Mouse (Mus musculus): ENCODE data around the gene Myo1e. TPM values are rescaled to one million over a fixed set of nuclear protein-coding genes. Genes with fewer than 3 reads are reported as not detected.
"Not testable (repeated sequence)": the region's sequence is repeated elsewhere in the genome, so short reads cannot be mapped to it uniquely, and the experiment has no call there.

The Myo1e gene
- polyA plus RNA-seq, 1 experiment from 2014 or later: 26.4 TPM

DNA sequence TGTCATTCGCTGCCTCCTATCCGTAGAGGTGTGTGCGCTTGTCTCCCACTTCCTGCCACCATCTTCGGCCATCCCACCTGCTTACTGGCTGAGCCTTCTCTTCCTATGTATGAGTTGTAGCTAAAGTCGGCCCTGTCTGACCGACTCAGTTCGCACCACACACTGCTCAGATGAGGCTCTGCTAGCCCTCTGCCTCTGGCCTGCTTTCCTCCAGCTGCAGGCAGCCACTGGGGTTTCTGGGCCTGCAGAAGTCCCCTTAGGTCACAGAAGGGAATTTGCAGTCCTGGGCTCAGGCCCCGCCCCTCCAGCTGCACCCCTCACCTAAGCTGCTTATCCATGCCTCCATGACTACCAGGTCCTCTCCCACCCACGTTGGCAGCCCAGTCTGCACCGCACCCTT lies 39.3 kb downstream of the Myo1e start:
- H3K27ac ChIP-seq (ENCODE audit: low read length): no peak overlapping the region
- peaks cover 35% of the 10 kb centered on the region for H3K4me1 ChIP-seq (ENCODE audit: insufficient read depth, low read length)
- WGBS: 73% methylated on average over 10 of the region's 10 CpGs

GRCm38 (mm10) chr9:70248046-70248445 lies 40.9 kb downstream of the Myo1e start:
- Histone ChIP-seq H3K27me3 (ENCODE audit: insufficient read depth, low read length) (no peaks in the 10 kb centered on the region), H3K27ac (ENCODE audit: low read length) (no peak overlapping the region), H3K9ac (replicated peaks; ENCODE audit: low read length) (no peak overlapping the region), H3K4me3 (ENCODE audit: low read length) (no peak overlapping the region), H3K4me2 (replicated peaks; ENCODE audit: low read depth, low read length) (no peak overlapping the region), H3K4me1 (ENCODE audit: insufficient read depth, low read length) (peaks cover 25% of the 10 kb centered on the region), H3K36me3 (ENCODE audit: insufficient read depth, low read length) (no peaks in the 10 kb centered on the region), H3K9me3 (ENCODE audit: low read length) (no peaks in the 10 kb centered on the region)
- 92% methylated on average over 6 of the region's 6 CpGs for WGBS
- no peak for ATAC-seq (ENCODE audit: low FRiP score, low TSS enrichment)

More for the DNA sequence above, 39.3 kb downstream of the Myo1e start:
- Histone ChIP-seq H3K36me3 (ENCODE audit: insufficient read depth, low read length) (no peaks in the 10 kb centered on the region), H3K4me2 (replicated peaks; ENCODE audit: low read depth, low read length) (no peak overlapping the region), H3K9me3 (ENCODE audit: low read length) (no peaks in the 10 kb centered on the region), H3K27me3 (ENCODE audit: insufficient read depth, low read length) (no peaks in the 10 kb centered on the region), H3K9ac (replicated peaks; ENCODE audit: low read length) (no peak overlapping the region), H3K4me3 (ENCODE audit: low read length) (no peak overlapping the region)
- ATAC-seq (ENCODE audit: low FRiP score, low TSS enrichment): no peak

GRCm38 (mm10) chr9:70248826-70249225 lies 41.7 kb downstream of the Myo1e start:
- no peaks in the 10 kb centered on the region for H3K9me3 ChIP-seq (ENCODE audit: low read length)
- no peak overlapping the region for H3K4me3 ChIP-seq (ENCODE audit: low read length)
- H3K36me3 ChIP-seq (ENCODE audit: insufficient read depth, low read length): no peaks in the 10 kb centered on the region
- WGBS: 78% methylated on average over 4 of the region's 4 CpGs
- H3K27me3 ChIP-seq (ENCODE audit: insufficient read depth, low read length): no peaks in the 10 kb centered on the region
- no peak overlapping the region for H3K4me2 ChIP-seq (replicated peaks; ENCODE audit: low read depth, low read length)
- H3K27ac ChIP-seq (ENCODE audit: low read length): no peak overlapping the region
- H3K9ac ChIP-seq (replicated peaks; ENCODE audit: low read length): no peak overlapping the region
- no peak; the same call in 1 of the 2 replicates for ATAC-seq (ENCODE audit: low FRiP score, low TSS enrichment)
- H3K4me1 ChIP-seq (ENCODE audit: insufficient read depth, low read length): peaks cover 20% of the 10 kb centered on the region

DNA sequence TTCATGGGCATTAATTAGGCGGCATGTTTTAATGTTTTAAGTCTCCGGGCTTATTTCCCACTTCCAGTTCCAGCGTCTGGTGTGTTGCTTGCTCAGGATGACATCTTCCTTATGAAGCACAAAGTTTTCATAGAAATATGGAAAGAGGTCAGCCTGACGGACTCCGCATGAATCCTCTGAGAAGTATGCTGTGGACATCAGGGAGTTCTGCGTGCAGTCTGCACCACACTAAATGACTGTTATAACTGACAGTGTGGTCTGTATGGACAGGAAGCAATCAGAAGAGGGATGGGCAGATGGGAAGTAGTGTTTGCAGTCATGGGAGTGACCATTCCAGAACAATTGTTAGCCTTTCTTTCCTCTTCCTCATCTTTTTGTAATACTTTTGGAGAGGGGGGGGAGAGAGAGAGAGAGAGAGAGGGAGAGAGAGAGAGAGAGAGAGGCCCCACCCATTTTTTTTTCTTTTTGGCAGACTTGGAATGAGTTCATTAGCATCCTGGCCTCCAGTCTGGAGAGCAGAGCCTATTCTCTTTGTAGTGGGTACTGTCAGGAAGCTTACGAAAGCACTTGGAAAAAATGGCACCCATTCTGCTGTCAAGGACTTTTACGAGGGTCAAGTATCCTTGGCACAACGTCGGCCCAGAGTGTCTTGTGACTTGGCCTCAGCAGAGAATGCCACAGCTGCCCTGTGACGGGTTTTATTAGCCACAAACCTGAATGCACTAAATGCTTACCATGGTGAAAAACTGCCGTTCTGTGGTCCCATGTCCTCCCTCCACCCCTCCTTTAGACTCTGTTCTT lies 42.9 kb downstream of the Myo1e start:
- Histone ChIP-seq H3K4me2 (replicated peaks; ENCODE audit: low read depth, low read length) (no peak overlapping the region), H3K4me3 (ENCODE audit: low read length) (no peak overlapping the region), H3K9me3 (ENCODE audit: low read length) (no peaks in the 10 kb centered on the region), H3K36me3 (ENCODE audit: insufficient read depth, low read length) (no peaks in the 10 kb centered on the region), H3K27ac (ENCODE audit: low read length) (no peak overlapping the region), H3K9ac (replicated peaks; ENCODE audit: low read length) (no peak overlapping the region), H3K27me3 (ENCODE audit: insufficient read depth, low read length) (no peaks in the 10 kb centered on the region), H3K4me1 (ENCODE audit: insufficient read depth, low read length) (peaks cover 20% of the 10 kb centered on the region)
- 40% methylated on average over 12 of the region's 12 CpGs for WGBS
- no peak for ATAC-seq (ENCODE audit: low FRiP score, low TSS enrichment)

DNA sequence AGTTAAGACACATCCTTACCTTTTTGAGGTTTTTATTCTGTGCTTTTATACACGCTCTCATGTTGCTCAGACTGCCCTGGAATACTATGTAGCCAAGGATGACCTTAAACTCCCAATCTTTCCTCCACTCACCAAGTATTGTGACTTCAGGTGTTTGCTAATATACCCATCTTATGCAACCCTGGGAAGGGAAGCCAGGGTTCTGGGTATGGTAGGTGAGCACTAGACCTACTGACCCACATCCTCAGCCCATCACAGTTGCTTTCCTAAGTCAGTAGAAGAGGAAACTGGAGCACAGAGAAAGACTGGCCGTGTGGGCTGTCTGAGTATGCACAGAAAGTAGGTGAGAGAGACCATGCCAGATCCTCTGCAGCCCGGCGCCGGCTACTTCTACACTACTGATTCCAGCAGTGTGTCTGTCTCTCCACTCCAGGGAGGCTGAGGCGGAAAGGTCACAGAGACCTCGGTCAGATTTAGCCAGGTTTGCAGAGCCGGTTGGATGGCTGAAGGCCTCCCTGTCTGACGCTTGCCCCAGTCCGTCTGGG lies 44.4 kb downstream of the Myo1e start:
- H3K9ac ChIP-seq (replicated peaks; ENCODE audit: low read length): no peak overlapping the region
- H3K9me3 ChIP-seq (ENCODE audit: low read length): no peaks in the 10 kb centered on the region
- H3K27me3 ChIP-seq (ENCODE audit: insufficient read depth, low read length): no peaks in the 10 kb centered on the region
- H3K4me1 ChIP-seq (ENCODE audit: insufficient read depth, low read length): peaks cover 20% of the 10 kb centered on the region
- H3K4me2 ChIP-seq (replicated peaks; ENCODE audit: low read depth, low read length): no peak overlapping the region
- ATAC-seq (ENCODE audit: low FRiP score, low TSS enrichment): no peak
- H3K4me3 ChIP-seq (ENCODE audit: low read length): no peak overlapping the region
- whole genome bisulfite sequencing: 82% methylated on average over 10 of the region's 10 CpGs
- no peak overlapping the region for H3K27ac ChIP-seq (ENCODE audit: low read length)
- H3K36me3 ChIP-seq (ENCODE audit: insufficient read depth, low read length): no peaks in the 10 kb centered on the region

DNA sequence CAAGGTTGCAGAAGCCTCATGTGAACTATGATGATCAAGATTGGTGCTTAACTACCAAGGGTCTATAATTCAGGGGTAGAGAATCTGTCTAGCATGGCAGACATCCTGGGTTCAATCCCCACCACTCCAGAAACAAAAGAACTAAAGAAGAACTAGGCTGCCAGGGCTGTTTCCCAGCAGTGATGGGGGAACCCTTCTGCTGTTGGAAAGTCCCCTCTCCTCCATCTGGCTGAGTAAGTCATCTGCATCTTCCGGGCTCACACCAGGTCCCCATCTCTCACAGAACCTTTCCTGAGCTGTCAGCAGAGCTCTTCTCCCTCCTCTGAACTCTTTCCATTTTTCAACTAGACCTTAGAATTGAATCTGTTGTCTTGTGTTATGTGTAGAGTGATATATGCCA lies 45.9 kb downstream of the Myo1e start:
- no peak for ATAC-seq (ENCODE audit: low FRiP score, low TSS enrichment)
- no peak overlapping the region for H3K4me2 ChIP-seq (replicated peaks; ENCODE audit: low read depth, low read length)
- H3K9ac ChIP-seq (replicated peaks; ENCODE audit: low read length): no peak overlapping the region
- WGBS: 85% methylated on average over 1 of the region's 1 CpGs
- H3K36me3 ChIP-seq (ENCODE audit: insufficient read depth, low read length): no peaks in the 10 kb centered on the region
- H3K4me3 ChIP-seq (ENCODE audit: low read length): no peak overlapping the region
- H3K4me1 ChIP-seq (ENCODE audit: insufficient read depth, low read length): peaks cover 32% of the 10 kb centered on the region
- H3K27ac ChIP-seq (ENCODE audit: low read length): no peak overlapping the region
- no peaks in the 10 kb centered on the region for H3K9me3 ChIP-seq (ENCODE audit: low read length)
- no peaks in the 10 kb centered on the region for H3K27me3 ChIP-seq (ENCODE audit: insufficient read depth, low read length)

DNA sequence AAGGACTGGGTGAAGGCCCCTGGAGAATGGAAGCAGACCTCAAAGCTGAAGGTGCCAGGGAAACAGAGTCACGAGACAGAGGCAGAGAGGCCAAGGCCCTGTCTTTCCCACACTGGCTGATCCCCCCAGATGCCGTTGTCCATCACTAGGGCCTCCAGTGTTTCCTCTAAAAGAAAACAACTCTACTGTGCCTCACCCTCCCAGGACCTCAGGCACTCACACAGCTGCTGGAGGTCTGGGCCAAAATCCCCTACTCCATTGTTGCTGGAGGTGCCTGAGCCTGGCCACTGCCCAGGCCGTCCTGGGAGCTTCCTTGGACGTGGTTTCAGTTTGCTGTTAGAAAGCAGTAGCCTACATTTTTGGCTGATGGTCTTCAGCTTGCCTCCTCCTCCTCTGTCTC lies 47.9 kb downstream of the Myo1e start:
- H3K9ac ChIP-seq (replicated peaks; ENCODE audit: low read length): no peak overlapping the region
- 90% methylated on average over 4 of the region's 4 CpGs for WGBS
- H3K9me3 ChIP-seq (ENCODE audit: low read length): no peaks in the 10 kb centered on the region
- no peaks in the 10 kb centered on the region for H3K36me3 ChIP-seq (ENCODE audit: insufficient read depth, low read length)
- H3K27me3 ChIP-seq (ENCODE audit: insufficient read depth, low read length): no peaks in the 10 kb centered on the region
- H3K4me1 ChIP-seq (ENCODE audit: insufficient read depth, low read length): peaks cover 38% of the 10 kb centered on the region
- H3K4me3 ChIP-seq (ENCODE audit: low read length): no peak overlapping the region
- H3K4me2 ChIP-seq (replicated peaks; ENCODE audit: low read depth, low read length): no peak overlapping the region
- ATAC-seq (ENCODE audit: low FRiP score, low TSS enrichment): no peak
- H3K27ac ChIP-seq (ENCODE audit: low read length): no peak overlapping the region

DNA sequence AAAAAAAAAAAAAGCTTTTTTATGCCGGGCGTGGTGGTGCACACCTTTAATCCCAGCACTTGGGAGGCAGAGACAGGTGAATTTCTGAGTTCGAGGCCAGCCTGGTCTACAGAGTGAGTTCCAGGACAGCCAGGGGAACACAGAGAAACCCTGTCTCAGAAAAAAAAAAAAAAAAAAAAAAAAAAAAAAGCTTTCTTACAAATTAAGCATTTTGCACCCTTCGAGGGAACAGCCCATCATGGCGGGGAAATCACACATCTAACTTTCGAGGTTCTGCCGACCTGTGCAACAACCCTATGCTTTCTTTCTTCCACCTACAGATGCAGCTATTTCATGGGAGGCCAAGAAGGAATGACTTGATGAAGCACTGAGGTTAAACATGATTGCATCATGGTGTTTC lies 48.9 kb downstream of the Myo1e start:
- not testable (repeated sequence) for H3K27ac ChIP-seq (ENCODE audit: low read length); H3K4me2 ChIP-seq (replicated peaks; ENCODE audit: low read depth, low read length); H3K36me3 ChIP-seq (ENCODE audit: insufficient read depth, low read length); H3K9ac ChIP-seq (replicated peaks; ENCODE audit: low read length); H3K27me3 ChIP-seq (ENCODE audit: insufficient read depth, low read length); ATAC-seq (ENCODE audit: low FRiP score, low TSS enrichment); H3K9me3 ChIP-seq (ENCODE audit: low read length); H3K4me3 ChIP-seq (ENCODE audit: low read length)
- WGBS: 94% methylated on average over 7 of the region's 7 CpGs
- H3K4me1 ChIP-seq (ENCODE audit: insufficient read depth, low read length): peaks cover 43% of the 10 kb centered on the region

- H3K36me3 ChIP-seq (ENCODE audit: insufficient read depth, low read length): no peaks in the 10 kb centered on the region
- peak; percentile 41 for ATAC-seq (ENCODE audit: low FRiP score, low TSS enrichment)
- 25% methylated on average over 13 of the region's 13 CpGs for WGBS
- H3K4me1 ChIP-seq (ENCODE audit: insufficient read depth, low read length): peaks cover 54% of the 10 kb centered on the region
- H3K4me3 ChIP-seq (ENCODE audit: low read length): no peak overlapping the region
- H3K9me3 ChIP-seq (ENCODE audit: low read length): no peaks in the 10 kb centered on the region
- H3K4me2 ChIP-seq (replicated peaks; ENCODE audit: low read depth, low read length): peak overlapping the region; percentile 28
- no peaks in the 10 kb centered on the region for H3K27me3 ChIP-seq (ENCODE audit: insufficient read depth, low read length)
- H3K9ac ChIP-seq (replicated peaks; ENCODE audit: low read length): no peak overlapping the region; the same call in 1 of the 2 replicates
- H3K27ac ChIP-seq (ENCODE audit: low read length): peak overlapping the region; percentile 60
These were observed 50.3 kb downstream of the Myo1e start for GRCm38 (mm10) chr9:70257289-70258101.
